Mouse (Mus musculus) frontal cortex, adult 2 months (tissue): Measurements from ENCODE around the gene B020031M17Rik. TPM values are rescaled to one million over a fixed set of nuclear protein-coding genes. Genes with fewer than 3 reads are reported as not detected.
"Not testable (repeated sequence)": the region's sequence is repeated elsewhere in the genome, so short reads cannot be mapped to it uniquely, and the experiment has no call there.

Experiments used
- DNase-seq, 2 experiments: peaks; one replicate each; pipeline ENCODE4 v3.0.0; 2022; ENCODE audit warnings: low spot score in 1 of 2; ENCODE audit errors: extremely low spot score in 1 of 2
- polyA plus RNA-seq: library from polyadenylated mRNA; depleted of rRNA; stranded (reverse); fragments of >200 nt; gene quantifications from 2 replicates; pipeline ENCODE4 v1.2.3, GENCODE M21; 2012; rRNA removed

The B020031M17Rik gene
- polyA plus RNA-seq: not detected in 2 replicates

DNA sequence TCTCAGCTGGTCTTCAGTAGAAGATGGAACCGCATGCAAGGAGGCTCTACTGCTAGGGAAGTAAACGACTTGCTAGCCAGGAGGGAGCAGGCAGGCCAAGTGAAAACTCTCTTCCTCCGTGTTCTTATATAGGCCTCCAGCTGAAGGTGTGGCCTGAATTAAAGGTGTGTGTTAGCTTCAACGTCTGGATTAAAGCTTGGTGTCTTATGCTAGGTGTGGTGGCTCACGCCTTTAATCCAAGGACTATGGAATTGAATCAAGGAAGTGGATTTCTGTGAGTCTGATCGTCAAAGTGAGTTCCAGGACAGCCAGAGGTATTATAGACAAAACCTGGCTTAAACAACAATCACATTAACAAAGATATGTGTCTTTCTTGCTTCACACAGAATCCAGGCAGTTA is at the start of gene B020031M17Rik:
B020031M17Rik (minus strand) TSS at position 101 of the 400 bp plus-strand sequence.
- DNase-seq: not testable (repeated sequence)

DNA sequence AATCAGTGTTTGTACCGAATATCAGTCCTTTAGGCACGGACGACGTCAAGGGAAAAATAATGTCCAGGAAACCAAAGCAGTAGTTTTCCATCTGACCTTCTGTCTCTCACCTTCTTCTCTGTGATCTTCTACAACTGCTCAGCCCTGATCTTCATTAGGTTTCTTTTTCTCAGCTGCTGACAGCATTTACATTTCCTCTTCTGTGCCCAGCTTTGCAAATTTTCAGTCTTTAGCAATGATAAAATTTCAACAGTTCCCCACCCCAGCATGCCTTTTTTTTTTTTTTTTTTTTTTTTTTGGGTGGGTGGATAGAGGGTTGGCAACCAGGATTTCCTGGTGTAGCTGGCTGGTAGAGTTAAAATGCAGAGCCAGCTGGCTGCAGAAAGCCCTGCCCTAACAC is 48.6 kb upstream of the B020031M17Rik start:
- DNase-seq: not testable (repeated sequence)

DNA sequence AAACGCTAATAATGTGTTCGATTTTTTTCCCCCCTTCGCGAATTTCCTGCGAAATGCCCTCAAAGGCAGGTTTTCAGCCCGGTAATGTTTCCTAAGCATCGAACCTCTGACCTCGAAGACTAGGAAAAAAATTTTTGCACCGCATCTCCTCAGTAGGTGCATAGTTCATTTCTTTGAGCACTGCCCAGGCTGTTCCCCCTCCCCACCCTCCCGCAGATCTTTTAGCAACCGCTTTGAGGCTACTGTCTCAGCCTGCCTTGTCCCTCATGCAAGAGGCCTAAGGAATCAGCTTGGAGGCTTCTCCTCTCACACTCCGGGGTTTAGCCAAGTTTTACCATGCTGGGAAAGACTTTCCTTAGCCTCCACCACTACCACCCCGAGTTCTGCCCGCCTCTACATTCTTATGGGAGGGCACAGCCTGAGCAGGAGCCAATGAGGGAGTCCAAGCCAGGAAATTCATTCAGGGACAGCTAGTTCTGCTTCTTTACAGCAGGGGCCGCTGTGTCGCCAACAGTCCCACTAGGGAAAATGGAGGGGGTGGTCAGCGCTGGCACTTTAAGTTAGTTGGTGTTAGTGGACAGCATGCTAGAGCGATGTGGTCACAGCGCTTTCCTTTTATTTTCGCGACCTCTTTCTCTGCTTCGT is 48.0 kb upstream of the B020031M17Rik start:
- not testable (repeated sequence) for DNase-seq

DNA sequence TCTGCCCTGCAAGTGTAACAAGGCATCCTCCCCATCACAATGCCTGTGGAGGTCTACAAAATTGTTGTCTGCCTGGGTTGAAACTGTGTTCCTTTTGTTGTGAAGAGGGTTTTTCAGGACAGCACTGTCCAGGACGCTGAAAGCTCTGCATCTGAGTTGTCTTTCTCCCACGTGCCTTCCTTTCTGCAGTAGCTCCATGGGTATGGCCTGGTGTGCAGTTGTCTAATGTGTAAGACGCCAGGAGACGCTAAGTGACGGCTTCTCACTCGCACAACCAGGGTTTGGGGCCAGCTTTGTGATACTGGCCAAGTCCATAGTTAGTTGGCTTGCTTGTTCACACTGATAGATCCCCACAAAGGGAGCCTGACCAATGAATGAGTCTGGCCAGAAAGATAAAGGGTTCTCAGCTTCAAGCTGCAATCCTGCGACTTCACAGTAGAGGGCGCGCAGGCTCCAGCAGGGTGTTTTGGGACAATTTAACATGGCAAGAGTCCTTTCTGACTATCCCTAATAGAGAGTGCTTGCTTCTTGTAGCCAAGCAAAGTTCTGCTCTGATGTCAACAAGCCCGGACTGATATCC is 41.4 kb upstream of the B020031M17Rik start:
- not testable (repeated sequence) for DNase-seq

DNA sequence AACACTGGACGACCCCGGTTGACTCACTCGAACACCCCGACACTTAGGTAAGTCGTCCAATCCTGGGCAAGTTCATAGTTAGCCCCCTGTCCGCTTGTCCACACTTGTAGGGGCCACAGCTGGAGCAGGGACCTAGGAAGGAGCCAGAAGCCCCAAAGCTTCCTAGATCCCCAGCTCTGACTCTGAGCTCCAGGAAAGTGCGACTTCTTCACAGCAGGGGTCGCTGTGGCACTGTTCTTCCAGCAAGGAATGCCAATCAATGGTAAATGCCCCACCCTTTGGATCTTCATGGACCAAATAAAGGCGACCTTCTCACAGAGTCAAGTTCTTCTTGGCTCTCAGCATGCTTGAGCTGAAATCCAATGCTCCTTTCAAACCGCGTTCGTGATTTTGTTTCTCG is 40.7 kb upstream of the B020031M17Rik start:
- DNase-seq: not testable (repeated sequence)

DNA sequence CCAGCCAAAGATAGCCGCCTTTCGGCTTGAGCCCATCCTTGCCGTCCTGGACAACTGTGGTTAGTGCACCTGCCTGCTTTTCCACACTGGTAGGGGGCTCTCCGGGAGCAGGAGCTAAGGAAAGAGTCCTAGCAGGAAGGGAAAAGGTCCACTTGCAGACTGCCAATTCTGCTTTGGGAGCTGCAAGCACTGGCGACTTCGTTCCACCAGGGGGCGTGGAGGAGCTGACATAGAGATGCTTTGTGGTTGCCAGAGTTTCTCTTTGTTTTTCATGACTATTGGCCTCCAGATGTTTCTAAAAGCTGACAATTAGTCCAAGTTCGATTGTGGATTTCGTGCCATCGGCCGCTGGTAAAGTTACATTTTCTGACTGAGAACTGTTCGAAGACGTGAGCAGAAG is 18.6 kb upstream of the B020031M17Rik start:
- DNase-seq: not testable (repeated sequence)

DNA sequence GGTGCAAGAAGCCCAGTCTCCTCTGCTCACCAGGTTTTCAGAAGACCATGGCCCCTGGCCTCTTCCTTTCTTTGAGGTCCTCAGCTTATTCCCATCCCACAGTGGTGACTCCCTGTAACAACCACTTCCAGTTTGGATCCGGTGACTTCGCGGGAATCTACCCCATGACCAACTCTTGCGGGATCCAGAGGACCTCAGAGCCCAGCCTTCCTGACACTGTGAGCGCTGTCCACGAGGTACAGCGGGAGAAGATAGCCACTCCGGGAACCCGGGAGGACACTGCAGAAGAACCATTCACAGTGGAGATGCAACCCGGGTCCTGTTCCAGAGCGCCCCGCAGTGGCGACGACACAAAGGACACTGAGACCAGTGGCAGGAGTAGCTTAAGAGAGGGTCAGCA is 17.6 kb upstream of the B020031M17Rik start:
- not testable (repeated sequence) for DNase-seq

DNA sequence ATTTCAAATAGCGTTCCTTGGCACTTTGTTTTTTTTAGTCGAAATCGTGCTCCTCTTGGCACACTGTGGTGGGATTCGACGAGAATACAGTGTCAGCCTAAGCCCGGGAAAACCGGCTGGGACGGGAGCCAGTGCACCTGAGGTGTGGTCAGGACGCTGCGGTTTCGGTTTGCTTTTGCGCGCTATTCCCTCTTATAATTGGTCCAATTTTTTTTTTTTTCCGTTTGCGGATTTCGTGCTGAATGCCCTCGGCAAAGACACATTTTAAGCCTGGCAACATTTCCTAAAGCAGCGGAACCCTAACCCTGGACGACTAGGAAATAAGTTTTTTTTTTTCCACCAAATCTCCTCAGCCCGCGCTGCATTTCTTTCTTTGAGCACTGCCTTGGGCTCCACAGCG is 15.4 kb upstream of the B020031M17Rik start:
- not testable (repeated sequence) for DNase-seq

DNA sequence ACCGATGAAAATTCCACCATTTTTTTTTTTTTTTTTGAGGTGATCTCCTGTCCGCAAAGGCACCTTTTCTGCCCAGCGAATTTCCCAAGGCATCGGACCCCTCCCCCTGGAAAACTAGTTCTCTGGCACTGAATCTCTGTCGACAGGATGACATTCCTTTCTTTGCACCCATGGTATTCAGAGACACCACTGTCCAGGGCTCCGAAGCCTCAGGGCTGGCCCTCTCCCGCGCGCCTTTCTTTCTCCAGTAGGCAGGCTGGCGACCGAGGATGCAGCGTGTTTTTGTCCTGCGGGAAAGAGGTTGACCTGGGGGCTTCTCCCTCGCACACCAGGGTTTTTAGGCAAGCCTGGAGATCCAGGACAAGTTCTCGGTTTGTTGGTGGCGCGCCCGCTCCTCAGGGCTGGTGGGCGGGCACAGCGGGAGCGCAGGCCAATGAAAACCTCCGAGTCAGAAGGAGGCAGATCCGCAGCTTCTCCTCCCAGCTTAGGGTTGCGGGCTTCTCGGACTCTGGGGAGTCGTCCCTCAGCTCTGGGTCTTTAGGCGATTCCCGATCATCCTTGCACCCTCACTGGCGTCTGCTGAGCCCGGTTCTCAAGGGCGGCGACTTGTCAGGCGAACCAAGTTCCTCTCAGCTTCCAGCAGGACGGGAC is 14.8 kb upstream of the B020031M17Rik start:
- DNase-seq: not testable (repeated sequence)

DNA sequence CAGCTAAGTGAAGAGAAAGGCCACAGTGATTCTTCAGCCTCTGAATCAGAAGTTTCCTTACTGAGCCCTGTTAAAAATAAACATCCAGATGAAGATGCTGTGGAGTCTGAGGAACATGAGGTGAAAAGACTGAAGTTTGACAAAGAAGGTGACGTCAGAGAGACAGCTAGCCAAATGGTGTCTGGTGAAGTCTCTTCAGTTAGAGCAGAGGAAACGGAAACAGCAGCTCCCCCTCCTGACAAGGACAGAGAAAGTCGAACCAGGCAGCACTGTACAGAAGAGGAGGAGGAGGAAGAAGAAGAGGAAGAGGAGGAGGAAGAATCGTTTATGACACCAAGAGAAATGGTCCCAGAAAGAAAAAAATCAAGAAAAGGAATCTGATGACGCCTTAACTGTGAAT is 12.2 kb upstream of the B020031M17Rik start:
- not testable (repeated sequence) for DNase-seq

DNA sequence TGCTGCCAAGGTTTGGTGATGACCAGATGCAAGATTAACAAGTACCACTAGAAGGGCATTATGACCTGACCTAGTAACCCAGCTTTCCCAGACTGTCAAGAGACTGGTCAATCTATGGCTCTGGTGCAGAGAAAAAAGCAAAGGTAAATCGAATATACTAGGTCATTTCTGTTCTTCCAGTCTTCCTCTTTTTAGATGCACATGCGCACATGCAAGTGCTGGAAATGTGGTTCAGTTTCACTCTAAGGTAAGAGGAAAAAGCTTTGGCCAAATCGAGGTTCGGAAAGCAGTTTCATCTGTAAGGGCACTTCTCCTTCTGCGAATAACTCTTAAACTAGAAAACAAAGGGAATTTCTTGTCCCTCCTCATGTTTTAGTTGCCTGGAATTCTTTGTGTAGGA is 5.0 kb upstream of the B020031M17Rik start:
- DNase-seq: not testable (repeated sequence)

DNA sequence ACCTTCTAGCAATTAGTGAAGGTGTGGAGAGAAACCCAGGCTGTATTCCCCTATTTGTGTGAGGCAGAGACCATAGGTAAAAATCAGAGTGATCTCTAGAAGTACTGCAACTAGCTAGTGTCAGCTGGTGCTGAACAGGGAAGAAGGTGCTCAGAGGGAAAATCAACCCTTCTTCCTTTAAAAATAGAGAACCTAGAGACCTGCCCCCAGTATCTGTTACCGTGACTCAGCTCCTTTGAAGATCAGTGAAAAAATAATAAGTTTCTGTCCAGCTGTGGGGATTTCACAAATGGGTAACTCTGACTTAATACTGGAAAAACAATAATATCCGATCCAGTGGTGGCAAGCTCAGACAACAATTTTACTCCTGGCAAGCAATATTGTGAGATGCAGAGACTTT is 4.5 kb upstream of the B020031M17Rik start:
- DNase-seq: not testable (repeated sequence)

DNA sequence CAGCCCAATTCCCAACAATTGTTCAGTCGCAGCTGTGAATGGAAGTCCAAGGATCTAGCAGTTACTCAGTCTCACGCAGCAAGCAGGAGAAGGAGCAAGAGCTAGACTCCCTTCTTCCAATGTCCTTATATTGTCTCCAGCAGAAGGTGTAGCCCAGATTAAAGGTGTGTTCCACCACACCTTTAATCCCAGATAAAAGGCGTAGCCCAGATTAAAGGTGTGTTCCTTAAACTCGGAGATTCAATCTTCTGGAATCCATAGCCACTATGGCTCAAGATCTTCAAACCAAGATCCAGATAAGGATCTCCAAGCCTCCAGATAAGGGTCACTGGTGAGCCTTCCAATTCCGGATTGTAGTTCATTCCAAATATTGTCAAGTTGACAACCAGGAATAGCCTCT is 21.4 kb downstream of the B020031M17Rik start, which contains the start of gene Gm21761:
Gm21761 (minus strand) TSS at position 101 of the 400 bp plus-strand sequence.
- DNase-seq: not testable (repeated sequence)

DNA sequence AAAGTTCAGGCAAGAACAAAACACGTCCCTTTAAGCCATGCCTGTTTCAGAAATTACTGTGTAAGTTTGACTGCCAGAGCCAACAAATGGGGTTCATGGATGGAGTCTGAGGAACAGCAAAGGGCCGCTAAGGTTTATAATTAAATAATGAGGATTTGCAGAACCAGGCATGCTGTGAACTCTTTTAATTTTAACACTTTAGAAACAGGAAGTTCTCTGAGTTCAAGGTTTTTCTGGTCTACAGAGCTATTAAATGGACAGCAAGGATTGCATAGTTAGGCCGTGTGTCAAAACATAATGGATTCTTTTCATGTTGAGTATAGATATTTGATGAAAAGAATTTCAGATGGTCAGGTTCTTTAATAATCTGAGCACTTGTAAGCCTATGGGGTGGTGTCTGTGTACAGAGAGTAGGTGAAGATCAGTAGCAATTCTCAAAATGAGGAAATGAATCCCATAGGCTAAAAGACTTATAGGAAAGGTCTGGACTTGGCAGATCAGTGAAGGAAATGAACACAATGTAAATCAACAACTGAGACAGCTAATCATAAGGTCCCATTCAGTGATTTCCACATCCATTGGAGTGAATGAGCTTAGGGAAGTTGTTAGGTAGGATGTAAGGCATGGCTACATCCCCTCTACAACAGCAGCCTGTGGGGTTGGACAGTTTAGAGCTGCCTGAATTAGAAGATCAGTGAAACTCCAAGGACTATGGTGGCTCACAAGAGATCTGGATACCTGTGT is 25.8 kb downstream of the B020031M17Rik start:
- not testable (repeated sequence) for DNase-seq

DNA sequence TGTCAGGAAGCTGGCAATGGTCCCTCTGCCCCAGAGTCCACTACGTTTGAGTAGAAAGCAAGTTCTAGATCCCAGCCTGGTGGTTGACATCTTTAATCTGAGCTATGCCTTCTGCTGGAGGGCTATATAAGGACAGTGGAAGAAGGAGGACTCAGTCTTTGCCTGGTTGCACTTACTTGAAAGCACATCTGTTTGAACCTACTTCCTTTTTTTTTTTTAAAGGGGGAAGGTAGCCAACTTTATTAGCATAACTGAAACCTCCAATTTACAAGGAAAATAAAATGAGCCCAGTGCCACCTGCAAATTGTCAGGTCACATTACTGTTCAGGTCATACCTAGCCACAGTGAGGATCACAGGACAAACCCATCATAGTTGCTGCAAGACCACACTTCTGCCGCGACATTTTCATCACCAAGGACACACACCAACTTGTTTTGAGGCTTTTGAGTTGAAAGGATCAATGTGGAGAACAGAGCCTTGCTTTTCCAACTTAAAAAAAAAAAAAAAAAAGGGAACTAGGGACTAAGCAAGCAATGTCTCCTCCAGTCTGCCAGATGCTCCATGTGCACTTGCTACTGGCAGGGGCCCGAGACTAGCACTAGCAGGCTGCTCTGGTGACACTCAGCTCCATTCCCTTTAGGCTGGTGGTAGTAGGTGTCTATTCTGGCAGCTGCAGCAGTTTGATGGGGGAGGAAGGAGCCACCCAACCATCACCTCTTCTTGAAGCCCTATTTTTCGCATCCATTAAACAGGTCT is 33.5 kb downstream of the B020031M17Rik start:
- DNase-seq: not testable (repeated sequence)

DNA sequence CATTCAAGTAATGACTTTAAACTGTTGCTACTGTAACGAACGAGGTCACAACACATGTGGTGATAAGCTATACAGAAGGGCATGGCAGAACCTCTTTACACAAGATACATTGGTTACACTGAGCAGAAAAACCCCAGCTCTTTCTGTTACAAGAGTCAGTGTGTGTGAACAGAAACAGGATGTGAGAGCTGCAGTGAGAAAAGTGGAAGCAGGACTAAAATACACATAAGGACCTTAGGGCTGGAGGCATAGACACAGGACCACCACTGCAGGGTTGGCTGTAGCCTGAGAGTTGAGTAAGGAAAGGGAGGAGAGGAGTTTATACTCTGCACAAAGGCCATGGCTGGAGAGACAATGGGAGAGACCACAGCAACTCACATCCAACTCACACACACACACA is 34.2 kb downstream of the B020031M17Rik start:
- DNase-seq: not testable (repeated sequence)
